Mouse (Mus musculus) thymus, adult 2 months (tissue): ENCODE data around the gene Tpst2. TPM values are rescaled to one million over a fixed set of nuclear protein-coding genes. Genes with fewer than 3 reads are reported as not detected.

Experiments
- DNase-seq: peaks from one replicate; pipeline ENCODE4 v3.0.0; 2021
- H3K27ac ChIP-seq: fragments of 200-500 bp; 2 replicates; pipeline ENCODE4 v1.5.1; 2012; ENCODE audit warnings: low read length, control low read depth; ENCODE audit not compliant: control insufficient read depth, insufficient read depth
- H3K27me3 ChIP-seq: fragments of 200-500 bp; 2 replicates; pipeline ENCODE4 v1.6.1; 2012; ENCODE audit warnings: mild to moderate bottlenecking, low read length, moderate library complexity, mixed read lengths; ENCODE audit not compliant: control insufficient read depth, insufficient read depth
- H3K36me3 ChIP-seq: fragments of 200-500 bp; 2 replicates; pipeline ENCODE4 v1.6.1; 2012; ENCODE audit warnings: mild to moderate bottlenecking, low read length, moderate library complexity; ENCODE audit not compliant: control insufficient read depth, insufficient read depth
- H3K4me1 ChIP-seq: fragments of 200-500 bp; replicated peaks from 2 replicates; pipeline ENCODE4 v1.6.1; 2012; ENCODE audit warnings: low read length; ENCODE audit not compliant: control insufficient read depth, insufficient read depth
- H3K4me3 ChIP-seq: fragments of 200-500 bp; 2 replicates; pipeline ENCODE4 v1.5.1; 2012; ENCODE audit warnings: mild to moderate bottlenecking, low read length, control low read depth, moderate library complexity; ENCODE audit not compliant: control insufficient read depth, insufficient read depth
- CTCF ChIP-seq: fragments of 200-500 bp; IDR thresholded peaks from 2 replicates; pipeline ENCODE4 v1.5.1; 2012; ENCODE audit warnings: mild to moderate bottlenecking, control low read depth, low read length, moderate library complexity, borderline replicate concordance; ENCODE audit not compliant: control insufficient read depth, poor library complexity, insufficient read depth; ENCODE audit errors: extremely low read depth
- POLR2A ChIP-seq: fragments of 200-500 bp; IDR thresholded peaks from 2 replicates; pipeline ENCODE4 v1.6.1; 2012; ENCODE audit warnings: mild to moderate bottlenecking, low read length, control low read depth, moderate library complexity; ENCODE audit not compliant: control insufficient read depth, poor library complexity, insufficient read depth; ENCODE audit errors: extremely low read depth
- WGBS: fragments of 180-500 bp; shearing (Covaris S2); methylation state at CpG from one replicate; pipeline ENCODE4 v1.1.7; 2018; 5-methylcytosine and 5-hydroxymethylcytosine counted together
- polyA plus RNA-seq: library from polyadenylated mRNA; depleted of rRNA; stranded (reverse); fragments of >200 nt; gene quantifications from 2 replicates; pipeline ENCODE4 v1.2.3, GENCODE M21; 2012

The Tpst2 gene
- polyA plus RNA-seq, 1 experiment: 63.5 TPM

DNA sequence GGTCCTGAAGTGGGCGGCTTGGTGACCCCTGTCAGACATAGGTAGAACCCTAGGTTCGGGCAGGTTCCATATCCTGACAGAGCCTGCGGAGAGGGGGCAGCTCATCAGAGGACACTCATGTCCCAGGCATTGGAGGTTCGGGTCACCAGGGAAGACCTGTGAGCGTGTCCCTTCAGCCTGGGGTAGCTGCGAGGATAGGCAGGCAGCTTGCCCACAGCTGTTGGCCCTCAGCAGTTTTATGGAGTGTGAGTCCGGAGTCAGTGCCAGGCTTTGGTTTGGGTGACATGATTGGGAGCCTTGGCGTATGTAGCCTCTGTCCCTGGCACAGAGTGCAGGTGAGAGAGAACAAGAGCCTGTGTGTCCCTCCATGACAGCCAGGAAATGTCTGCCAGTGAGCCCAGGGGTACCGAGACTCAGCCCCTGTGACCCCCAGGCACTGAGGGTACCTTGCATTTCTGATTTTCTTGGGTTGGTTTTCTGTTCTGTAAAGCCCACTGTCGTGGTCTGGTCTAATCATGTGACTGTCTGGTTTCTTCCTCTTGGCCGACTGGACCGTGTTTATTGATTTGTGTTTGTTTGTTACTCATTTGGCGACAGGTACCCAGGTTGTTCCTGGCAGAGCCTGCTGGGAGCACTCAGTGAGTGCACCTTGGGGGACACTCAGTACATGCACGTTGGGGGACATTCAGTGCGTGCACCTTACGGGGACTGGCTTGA lies 13.5 kb downstream of the Tpst2 start:
- Histone ChIP-seq H3K27me3 (no peaks in the 10 kb centered on the region), H3K36me3 (no peaks in the 10 kb centered on the region), H3K4me3 (no peak overlapping the region), H3K27ac (no peak overlapping the region), H3K4me1 (peaks cover 50% of the 10 kb centered on the region)
- no peak for TF ChIP-seq CTCF
- no peak for TF ChIP-seq POLR2A
- WGBS: 89% methylated on average over 16 of the region's 16 CpGs
- no peak for DNase-seq

DNA sequence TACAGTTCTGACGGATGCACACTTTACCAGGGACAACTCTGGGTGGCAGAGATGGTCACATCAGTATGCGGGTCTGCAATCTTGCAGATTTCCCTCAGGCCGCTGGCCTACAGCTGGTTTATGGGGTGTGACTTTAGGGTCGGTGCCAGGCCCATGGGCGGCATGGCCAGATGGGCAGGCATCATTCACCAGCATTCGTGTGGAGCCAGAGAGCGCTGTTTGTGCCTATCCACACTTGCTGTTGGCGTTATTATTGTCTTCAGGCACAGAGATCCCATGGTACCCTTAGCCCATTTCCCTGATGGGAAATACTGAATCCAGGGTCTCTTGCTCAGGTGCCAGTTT lies 14.0 kb downstream of the Tpst2 start:
- no peaks in the 10 kb centered on the region for H3K36me3 ChIP-seq
- H3K27me3 ChIP-seq: no peaks in the 10 kb centered on the region
- H3K4me1 ChIP-seq: peaks cover 45% of the 10 kb centered on the region
- H3K4me3 ChIP-seq: no peak overlapping the region
- no peak for DNase-seq
- no peak overlapping the region for H3K27ac ChIP-seq
- 96% methylated on average over 8 of the region's 8 CpGs for WGBS
- TF ChIP-seq POLR2A (no peak), CTCF (no peak)

DNA sequence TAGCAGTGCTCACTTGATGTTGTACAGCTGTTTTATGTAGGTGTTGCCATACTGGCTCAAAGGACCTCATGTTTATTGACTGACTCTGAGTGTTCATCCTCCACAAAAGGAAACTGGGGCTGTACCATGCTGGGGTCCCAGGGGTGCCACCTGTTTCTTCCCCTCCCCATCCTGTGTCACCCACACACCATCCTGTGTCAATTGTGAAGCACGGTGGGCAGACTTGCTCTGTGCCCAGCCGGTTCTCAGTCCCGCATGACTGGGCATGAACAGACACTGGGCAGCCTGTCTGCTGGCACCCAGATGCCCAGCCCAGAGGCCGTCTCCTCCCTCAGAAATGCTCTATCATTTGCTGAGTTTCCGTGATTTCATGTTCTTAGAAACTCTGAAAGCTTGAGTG lies 15.4 kb downstream of the Tpst2 start:
- no peaks in the 10 kb centered on the region for H3K27me3 ChIP-seq
- H3K36me3 ChIP-seq: no peaks in the 10 kb centered on the region
- H3K27ac ChIP-seq: no peak overlapping the region
- 57% methylated on average over 5 of the region's 5 CpGs for WGBS
- no peak for TF ChIP-seq POLR2A
- no peak for TF ChIP-seq CTCF
- peaks cover 45% of the 10 kb centered on the region for H3K4me1 ChIP-seq
- no peak overlapping the region for H3K4me3 ChIP-seq
- DNase-seq: peak; percentile 46

DNA sequence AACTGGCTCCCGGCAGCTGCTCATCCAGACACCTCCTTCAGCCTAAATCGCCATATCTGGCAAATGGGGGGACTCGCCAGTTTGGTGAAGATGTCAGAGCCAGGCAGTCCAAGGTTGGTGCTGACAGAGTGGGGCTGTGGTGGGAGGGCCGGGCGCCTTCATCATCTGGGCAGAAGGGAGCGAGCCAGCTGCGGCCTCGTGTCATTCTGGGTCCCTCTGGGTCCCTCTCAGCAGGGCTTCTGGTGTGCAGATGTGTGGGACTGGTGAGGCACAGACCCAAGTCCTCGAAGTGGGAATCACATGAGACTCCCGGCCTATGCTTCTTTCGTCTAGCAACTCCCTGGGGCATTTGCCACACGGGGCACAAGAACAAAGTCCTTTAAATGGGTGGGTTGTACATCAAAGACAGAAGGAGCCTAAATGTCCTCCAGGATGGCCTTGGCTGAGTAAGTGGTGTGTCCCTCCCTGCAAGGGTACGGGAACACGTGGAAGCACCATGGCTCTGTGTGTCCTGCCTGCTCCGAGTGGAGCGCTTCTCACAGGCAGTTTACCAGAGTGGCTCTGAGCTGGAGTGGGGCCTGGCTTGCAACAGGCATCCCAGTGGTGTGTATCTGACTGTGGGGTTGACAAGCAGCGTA lies 16.0 kb downstream of the Tpst2 start:
- H3K4me3 ChIP-seq: no peak overlapping the region
- no peak overlapping the region for H3K27ac ChIP-seq
- H3K27me3 ChIP-seq: no peaks in the 10 kb centered on the region
- peaks cover 45% of the 10 kb centered on the region for H3K4me1 ChIP-seq
- WGBS: 92% methylated on average over 17 of the region's 17 CpGs
- H3K36me3 ChIP-seq: no peaks in the 10 kb centered on the region
- TF ChIP-seq POLR2A: no peak
- TF ChIP-seq CTCF: no peak
- DNase-seq: no peak

DNA sequence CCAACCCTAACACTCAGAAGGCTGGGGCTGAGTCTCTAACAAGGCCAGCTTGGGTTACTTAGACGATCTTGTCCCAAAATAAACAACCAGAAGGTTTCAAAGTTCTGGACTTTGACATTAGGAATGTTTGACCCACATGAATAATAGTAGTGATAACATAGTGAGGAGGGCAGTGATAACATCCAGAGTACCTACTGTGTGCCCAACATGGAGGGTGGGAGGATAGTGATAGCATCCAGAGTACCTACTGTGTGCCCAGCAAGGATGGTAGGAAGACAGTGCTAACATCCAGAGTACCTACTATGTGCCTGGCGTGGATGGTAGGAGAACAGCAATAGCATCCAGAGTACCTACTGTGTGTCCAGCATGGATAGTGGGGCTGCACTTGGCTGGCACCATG lies 17.3 kb downstream of the Tpst2 start:
- Histone ChIP-seq H3K4me3 (no peak overlapping the region), H3K4me1 (peaks cover 46% of the 10 kb centered on the region), H3K27ac (no peak overlapping the region), H3K27me3 (no peaks in the 10 kb centered on the region), H3K36me3 (no peaks in the 10 kb centered on the region)
- 85% methylated on average over 2 of the region's 2 CpGs for WGBS
- DNase-seq: no peak
- TF ChIP-seq CTCF (no peak), POLR2A (no peak)

DNA sequence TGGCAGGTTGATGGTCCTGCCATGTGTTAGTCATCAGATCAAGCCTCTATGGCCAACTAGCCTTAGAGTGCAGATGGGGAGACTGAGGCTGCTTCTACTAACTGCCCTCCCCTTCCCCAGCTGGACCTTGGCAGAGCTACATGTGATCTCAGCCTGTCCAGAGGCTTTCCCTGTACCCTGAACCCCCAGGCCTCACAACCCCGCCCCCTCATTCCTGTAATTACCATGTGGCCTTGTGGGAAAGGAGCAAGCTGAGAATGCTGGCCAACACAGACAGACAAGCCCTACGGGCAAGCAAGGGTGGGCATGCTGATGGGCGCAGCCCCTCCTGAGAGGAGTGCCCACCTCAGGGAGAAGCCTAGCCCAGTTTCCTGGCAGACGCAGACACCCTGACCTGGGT lies 18.2 kb downstream of the Tpst2 start:
- Histone ChIP-seq H3K36me3 (no peaks in the 10 kb centered on the region), H3K4me3 (no peak overlapping the region), H3K27ac (no peak overlapping the region), H3K4me1 (peaks cover 55% of the 10 kb centered on the region), H3K27me3 (no peaks in the 10 kb centered on the region)
- DNase-seq: no peak
- WGBS: 93% methylated on average over 4 of the region's 4 CpGs
- TF ChIP-seq POLR2A (no peak), CTCF (no peak)

DNA sequence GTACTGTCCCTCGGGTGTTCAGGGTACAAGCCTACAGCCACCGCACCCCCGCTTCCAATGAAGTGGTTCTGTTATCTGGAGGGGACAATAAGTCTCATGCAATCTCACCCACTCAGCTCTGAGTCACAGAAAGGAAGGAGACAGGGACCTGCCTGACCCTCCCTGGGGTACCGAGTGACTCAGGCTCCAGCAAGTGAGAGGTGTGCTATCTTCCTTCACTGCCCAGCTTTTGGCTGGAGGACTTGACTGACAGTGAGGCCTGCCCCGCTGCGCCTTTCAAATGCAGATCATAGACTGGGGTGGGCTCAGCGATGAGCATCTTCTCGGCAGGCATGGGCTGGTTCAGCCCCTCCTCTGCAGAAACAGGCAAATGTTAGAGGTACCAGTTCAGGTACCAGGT lies 18.7 kb downstream of the Tpst2 start:
- Histone ChIP-seq H3K4me3 (no peak overlapping the region), H3K27me3 (no peaks in the 10 kb centered on the region), H3K36me3 (no peaks in the 10 kb centered on the region), H3K4me1 (peaks cover 56% of the 10 kb centered on the region), H3K27ac (no peak overlapping the region)
- WGBS: 92% methylated on average over 8 of the region's 8 CpGs
- no peak for TF ChIP-seq CTCF
- TF ChIP-seq POLR2A: no peak
- no peak for DNase-seq
